Mouse (Mus musculus): ENCODE data around the gene Olfr749. TPM values are rescaled to one million over a fixed set of nuclear protein-coding genes. Genes with fewer than 3 reads are reported as not detected.

The Olfr749 gene
- polyA plus RNA-seq (2011; ENCODE audit: insufficient read depth, insufficient read length, low read depth, missing spikeins) = not detected in 2 replicates

- no peaks in the 10 kb centered on the region for H3K9me3 ChIP-seq (replicated peaks; ENCODE audit: control insufficient read depth, insufficient read depth, low read length, poor library complexity, severe bottlenecking)
- H3K27ac ChIP-seq (ENCODE audit: insufficient read depth, low read length) = no peak within 1 kb of the TSS
- H3K4me1 ChIP-seq (ENCODE audit: control insufficient read depth, insufficient read depth, low read length) = no peaks in the 10 kb centered on the region
- no peaks in the 10 kb centered on the region for H3K36me3 ChIP-seq (ENCODE audit: control insufficient read depth, insufficient read depth, low read length, poor library complexity, severe bottlenecking)
- no peak within 1 kb of the TSS for H3K9ac ChIP-seq (ENCODE audit: low read depth, poor library complexity, severe bottlenecking)
- TF ChIP-seq POLR2A (IDR thresholded peaks at IDR 0.05; ENCODE audit: insufficient read depth, low read length) (no peak), CTCF (IDR thresholded peaks at IDR 0.05; ENCODE audit: low read depth, low read length) (no peak), EP300 (IDR thresholded peaks at IDR 0.05; ENCODE audit: insufficient read depth, low read depth, low read length) (no peak)
- no peak within 1 kb of the TSS for H3K4me3 ChIP-seq (ENCODE audit: low read depth, low read length)
- H3K27me3 ChIP-seq (ENCODE audit: control insufficient read depth, insufficient read depth, low read length, poor library complexity, severe bottlenecking) = no peaks in the 10 kb centered on the region
Observed at GRCm38 (mm10) chr14:50744994-50745393, at the start of gene Olfr749. TSS of gene Olfr749 (minus strand) at chr14:50745094.

- H3K27ac ChIP-seq (ENCODE audit: insufficient read depth, low read length) = no peak overlapping the region
- no peak for TF ChIP-seq POLR2A (IDR thresholded peaks at IDR 0.05; ENCODE audit: insufficient read depth, low read length)
- TF ChIP-seq EP300 (IDR thresholded peaks at IDR 0.05; ENCODE audit: insufficient read depth, low read depth, low read length) = no peak
- TF ChIP-seq CTCF (IDR thresholded peaks at IDR 0.05; ENCODE audit: low read depth, low read length) = no peak
- H3K9me3 ChIP-seq (replicated peaks; ENCODE audit: control insufficient read depth, insufficient read depth, low read length, poor library complexity, severe bottlenecking) = no peaks in the 10 kb centered on the region
- H3K9ac ChIP-seq (ENCODE audit: low read depth, poor library complexity, severe bottlenecking) = no peak overlapping the region
- no peak overlapping the region for H3K4me3 ChIP-seq (ENCODE audit: low read depth, low read length)
- H3K27me3 ChIP-seq (ENCODE audit: control insufficient read depth, insufficient read depth, low read length, poor library complexity, severe bottlenecking) = no peaks in the 10 kb centered on the region
- H3K36me3 ChIP-seq (ENCODE audit: control insufficient read depth, insufficient read depth, low read length, poor library complexity, severe bottlenecking) = no peaks in the 10 kb centered on the region
- peaks cover 2% of the 10 kb centered on the region for H3K4me1 ChIP-seq (ENCODE audit: control insufficient read depth, insufficient read depth, low read length)
Observed at GRCm38 (mm10) chr14:50788157-50788556, 43.3 kb upstream of the Olfr749 start.

GRCm38 (mm10) chr14:50785251-50785637 is 40.4 kb upstream of the Olfr749 start, which contains the start of gene Ttc5:
TSS of gene Ttc5 (minus strand) at chr14:50785519.
- Histone ChIP-seq H3K9me3 (replicated peaks; ENCODE audit: control insufficient read depth, insufficient read depth, low read length, poor library complexity, severe bottlenecking) (no peaks in the 10 kb centered on the region), H3K27ac (ENCODE audit: insufficient read depth, low read length) (no peak within 1 kb of the TSS), H3K4me1 (ENCODE audit: control insufficient read depth, insufficient read depth, low read length) (peaks cover 3% of the 10 kb centered on the region), H3K36me3 (ENCODE audit: control insufficient read depth, insufficient read depth, low read length, poor library complexity, severe bottlenecking) (0 out of 2 replicates have a peak, but pooled peaks cover 2% of the 10 kb centered on the region), H3K27me3 (ENCODE audit: control insufficient read depth, insufficient read depth, low read length, poor library complexity, severe bottlenecking) (no peaks in the 10 kb centered on the region), H3K9ac (ENCODE audit: low read depth, poor library complexity, severe bottlenecking) (peak within 1 kb of the TSS; percentile 82), H3K4me3 (ENCODE audit: low read depth, low read length) (peak within 1 kb of the TSS; percentile 85)
- peak; percentile 37 for TF ChIP-seq POLR2A (IDR thresholded peaks at IDR 0.05; ENCODE audit: insufficient read depth, low read length)
- TF ChIP-seq CTCF (IDR thresholded peaks at IDR 0.05; ENCODE audit: low read depth, low read length) = peak; percentile 75
- 0 out of 2 replicates have a peak, but pooled peaks have one; percentile 12 for TF ChIP-seq EP300 (IDR thresholded peaks at IDR 0.05; ENCODE audit: insufficient read depth, low read depth, low read length)

DNA sequence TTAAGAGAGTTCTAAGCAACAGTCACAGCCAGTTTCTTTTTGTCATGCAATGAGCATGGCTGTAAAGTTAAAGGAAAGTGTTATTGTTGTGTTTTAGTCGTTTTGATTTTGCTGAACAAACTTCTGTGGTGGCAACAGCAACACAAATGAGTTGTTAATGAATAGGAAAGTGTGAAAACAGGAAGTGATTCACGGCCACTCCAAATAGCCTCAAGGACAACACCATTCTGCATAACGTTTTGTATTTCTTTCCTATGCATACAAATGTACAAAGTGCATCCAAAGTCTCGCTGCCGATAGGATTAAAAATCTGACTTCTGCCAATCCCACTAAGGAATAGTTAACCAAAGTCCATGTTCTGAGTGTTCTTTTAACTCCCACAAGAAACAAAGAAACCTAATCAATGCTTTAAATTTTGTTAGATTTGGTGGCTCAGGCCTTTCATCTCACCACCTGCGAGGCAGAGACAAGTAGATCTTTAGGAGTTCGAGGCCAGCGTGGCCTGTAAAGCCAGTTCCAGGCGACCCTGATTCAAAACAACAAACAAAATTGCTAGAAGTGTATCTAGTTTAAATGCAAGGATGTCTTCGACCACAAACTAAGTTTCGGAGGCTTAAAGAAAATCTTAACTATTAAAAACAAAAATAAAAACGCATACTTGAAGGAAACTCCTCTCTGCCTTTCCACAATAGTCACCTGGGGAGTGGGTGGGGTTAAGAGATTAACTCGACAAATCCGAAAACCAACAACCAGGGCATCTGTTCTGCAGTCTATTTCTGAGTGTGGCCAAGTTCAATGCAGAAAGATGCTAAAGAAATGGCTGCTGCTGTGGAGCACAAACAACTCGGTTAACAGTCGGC is 39.7 kb upstream of the Olfr749 start:
- TF ChIP-seq CTCF (IDR thresholded peaks at IDR 0.05; ENCODE audit: low read depth, low read length) (no peak), EP300 (IDR thresholded peaks at IDR 0.05; ENCODE audit: insufficient read depth, low read depth, low read length) (no peak), POLR2A (IDR thresholded peaks at IDR 0.05; ENCODE audit: insufficient read depth, low read length) (no peak)
- H3K27me3 ChIP-seq (ENCODE audit: control insufficient read depth, insufficient read depth, low read length, poor library complexity, severe bottlenecking) = no peaks in the 10 kb centered on the region
- H3K9ac ChIP-seq (ENCODE audit: low read depth, poor library complexity, severe bottlenecking) = peak overlapping the region; percentile 82
- H3K4me1 ChIP-seq (ENCODE audit: control insufficient read depth, insufficient read depth, low read length) = peaks cover 3% of the 10 kb centered on the region
- H3K9me3 ChIP-seq (replicated peaks; ENCODE audit: control insufficient read depth, insufficient read depth, low read length, poor library complexity, severe bottlenecking) = no peaks in the 10 kb centered on the region
- H3K27ac ChIP-seq (ENCODE audit: insufficient read depth, low read length) = no peak overlapping the region
- H3K36me3 ChIP-seq (ENCODE audit: control insufficient read depth, insufficient read depth, low read length, poor library complexity, severe bottlenecking) = 0 out of 2 replicates have a peak, but pooled peaks cover 2% of the 10 kb centered on the region
- H3K4me3 ChIP-seq (ENCODE audit: low read depth, low read length) = peak overlapping the region; percentile 85

GRCm38 (mm10) chr14:50782166-50782565 is 37.3 kb upstream of the Olfr749 start:
- Histone ChIP-seq H3K27me3 (ENCODE audit: control insufficient read depth, insufficient read depth, low read length, poor library complexity, severe bottlenecking) (no peaks in the 10 kb centered on the region), H3K9ac (ENCODE audit: low read depth, poor library complexity, severe bottlenecking) (no peak overlapping the region), H3K27ac (ENCODE audit: insufficient read depth, low read length) (no peak overlapping the region), H3K9me3 (replicated peaks; ENCODE audit: control insufficient read depth, insufficient read depth, low read length, poor library complexity, severe bottlenecking) (no peaks in the 10 kb centered on the region), H3K36me3 (ENCODE audit: control insufficient read depth, insufficient read depth, low read length, poor library complexity, severe bottlenecking) (peaks cover 5% of the 10 kb centered on the region), H3K4me1 (ENCODE audit: control insufficient read depth, insufficient read depth, low read length) (peaks cover 3% of the 10 kb centered on the region), H3K4me3 (ENCODE audit: low read depth, low read length) (no peak overlapping the region)
- TF ChIP-seq POLR2A (IDR thresholded peaks at IDR 0.05; ENCODE audit: insufficient read depth, low read length) = no peak
- TF ChIP-seq CTCF (IDR thresholded peaks at IDR 0.05; ENCODE audit: low read depth, low read length) = no peak
- no peak for TF ChIP-seq EP300 (IDR thresholded peaks at IDR 0.05; ENCODE audit: insufficient read depth, low read depth, low read length)

GRCm38 (mm10) chr14:50771342-50771741 is 26.4 kb upstream of the Olfr749 start:
- Histone ChIP-seq H3K9me3 (replicated peaks; ENCODE audit: control insufficient read depth, insufficient read depth, low read length, poor library complexity, severe bottlenecking) (no peaks in the 10 kb centered on the region), H3K9ac (ENCODE audit: low read depth, poor library complexity, severe bottlenecking) (no peak overlapping the region), H3K4me3 (ENCODE audit: low read depth, low read length) (no peak overlapping the region), H3K36me3 (ENCODE audit: control insufficient read depth, insufficient read depth, low read length, poor library complexity, severe bottlenecking) (peaks cover 28% of the 10 kb centered on the region), H3K27ac (ENCODE audit: insufficient read depth, low read length) (no peak overlapping the region), H3K27me3 (ENCODE audit: control insufficient read depth, insufficient read depth, low read length, poor library complexity, severe bottlenecking) (no peaks in the 10 kb centered on the region), H3K4me1 (ENCODE audit: control insufficient read depth, insufficient read depth, low read length) (no peaks in the 10 kb centered on the region)
- TF ChIP-seq POLR2A (IDR thresholded peaks at IDR 0.05; ENCODE audit: insufficient read depth, low read length) = no peak
- no peak for TF ChIP-seq CTCF (IDR thresholded peaks at IDR 0.05; ENCODE audit: low read depth, low read length)
- no peak for TF ChIP-seq EP300 (IDR thresholded peaks at IDR 0.05; ENCODE audit: insufficient read depth, low read depth, low read length)

Measured in ES-Bruce4 (cell line).